ENCODE assay signal across 22 mouse cellular contexts in genomic region chr4:21885831-21886230, GRCm38 (mm10). TPM values are rescaled to one million over a fixed set of nuclear protein-coding genes. Genes with fewer than 3 reads are reported as not detected.
"Had no signal": no experiment of that assay in that cellular context is flagged by ENCODE, and none has a peak within 500 bp of the region (broad histone marks: within the 10 kb centered on the region; RNA-seq: fewer than 3 reads in every experiment).

No protein-coding gene starts in this region.

- H3K4me1 ChIP-seq: lung, embryonic 15.5 days; midbrain, embryonic 13.5 days; midbrain, embryonic 15.5 days; neural tube, embryonic 12.5 days had no signal

- H3K9me3 ChIP-seq: lung, embryonic 15.5 days; megakaryocyte, embryonic 14.5 days; midbrain, embryonic 13.5 days; midbrain, embryonic 15.5 days; neural tube, embryonic 12.5 days had no signal

- ATAC-seq: liver, postnatal 0 days; lung, postnatal 0 days; midbrain, embryonic 13.5 days; midbrain, embryonic 15.5 days had no signal

- DNase-seq: liver, postnatal 0 days; lung, adult 2 months; lung, postnatal 14 days; lung, postnatal 36 days; retina, postnatal 1 day; right cerebral cortex, postnatal 14 days; right cerebral cortex, postnatal 4 days; spleen, adult 18-20 months; thymus, adult 18-20 months; thymus, postnatal 14 days; thymus, postnatal 36 days had no signal

- H3K36me3 ChIP-seq: lung, embryonic 15.5 days; midbrain, embryonic 13.5 days; midbrain, embryonic 15.5 days; neural tube, embryonic 12.5 days had no signal

- H3K27me3 ChIP-seq: lung, embryonic 15.5 days; megakaryocyte, embryonic 14.5 days; midbrain, embryonic 13.5 days; midbrain, embryonic 15.5 days; neural tube, embryonic 12.5 days had no signal

- H3K4me3 ChIP-seq: lung, embryonic 15.5 days; megakaryocyte, embryonic 14.5 days; midbrain, embryonic 13.5 days; midbrain, embryonic 15.5 days; neural tube, embryonic 12.5 days had no signal

- H3K27ac ChIP-seq: lung, embryonic 15.5 days; macrophage; midbrain, embryonic 13.5 days; midbrain, embryonic 15.5 days; neural tube, embryonic 12.5 days had no signal

- H3K4me2 ChIP-seq: lung, embryonic 15.5 days; midbrain, embryonic 11.5 days; midbrain, embryonic 13.5 days; midbrain, embryonic 15.5 days; neural tube, embryonic 12.5 days had no signal

- H3K9ac ChIP-seq: liver, postnatal 0 days; lung, embryonic 15.5 days; midbrain, embryonic 13.5 days; midbrain, embryonic 15.5 days; neural tube, embryonic 12.5 days had no signal

RNA-seq across cellular contexts. Expression of gene Faxc, which starts 45.3 kb away (rescaled TPM):
- total RNA-seq: megakaryocyte progenitor cell, adult 5-6 weeks; monocyte, adult 5-6 weeks; neutrophil, adult 5-6 weeks had no signal
- polyA plus RNA-seq: liver, postnatal 0 days; macrophage had no signal
